Mouse (Mus musculus): ENCODE measurements at regions not wholly inside any gene's neighbourhood (a gene's known extent, or its start where the extent isn't known, plus 50 kb on each side); places are given as distances from the start of the nearest gene placed in this dataset.
A peak's percentile ranks its signal among the peaks of the same experiment; 100 is the strongest.

- no peaks in the 10 kb centered on the region for H3K4me1 ChIP-seq (replicated peaks; ENCODE audit: insufficient read depth, low read length)
- H3K4me3 ChIP-seq (replicated peaks; ENCODE audit: low read depth, low read length), result no peak overlapping the region
- WGBS, result 95% methylated on average over 2 of the region's 2 CpGs
- no peak overlapping the region for H3K27ac ChIP-seq
- H3K27me3 ChIP-seq (ENCODE audit: insufficient read depth, low read length), result no peaks in the 10 kb centered on the region
- no peak for TF ChIP-seq CTCF (IDR thresholded peaks at IDR 0.05; ENCODE audit: low read depth)
- no peak for ATAC-seq (replicated peaks; ENCODE audit: low FRiP score, low read depth)
- H3K9me3 ChIP-seq (replicated peaks; ENCODE audit: low read length), result no peaks in the 10 kb centered on the region
- no peak for DNase-seq (ENCODE audit: low spot score)
- no peak overlapping the region for H3K4me2 ChIP-seq (ENCODE audit: low read length)
- no peak overlapping the region for H3K9ac ChIP-seq (ENCODE audit: low read depth, low read length)
- no peaks in the 10 kb centered on the region for H3K36me3 ChIP-seq (ENCODE audit: insufficient read depth, low read length)
Measured at GRCm38 (mm10) chr2:63518534-63518933, 334.4 kb upstream of the Kcnh7 start.

GRCm38 (mm10) chr2:63513554-63514226, 329.6 kb upstream of the Kcnh7 start:
- Histone ChIP-seq H3K4me2 (ENCODE audit: low read length) (no peak overlapping the region), H3K9me3 (replicated peaks; ENCODE audit: low read length) (no peaks in the 10 kb centered on the region), H3K9ac (ENCODE audit: low read depth, low read length) (no peak overlapping the region), H3K27ac (no peak overlapping the region), H3K4me1 (replicated peaks; ENCODE audit: insufficient read depth, low read length) (no peaks in the 10 kb centered on the region), H3K27me3 (ENCODE audit: insufficient read depth, low read length) (no peaks in the 10 kb centered on the region), H3K4me3 (replicated peaks; ENCODE audit: low read depth, low read length) (no peak overlapping the region), H3K36me3 (ENCODE audit: insufficient read depth, low read length) (no peaks in the 10 kb centered on the region)
- ATAC-seq (replicated peaks; ENCODE audit: low FRiP score, low read depth), result no peak
- peak; percentile 75 for TF ChIP-seq CTCF (IDR thresholded peaks at IDR 0.05; ENCODE audit: low read depth)
- peak; percentile 69 for DNase-seq (ENCODE audit: low spot score)
- WGBS, result 82% methylated on average over 1 of the region's 1 CpGs

GRCm38 (mm10) chr2:63503939-63504338, 319.9 kb upstream of the Kcnh7 start:
- H3K9me3 ChIP-seq (replicated peaks; ENCODE audit: low read length), result no peaks in the 10 kb centered on the region
- H3K36me3 ChIP-seq (ENCODE audit: insufficient read depth, low read length), result no peaks in the 10 kb centered on the region
- H3K4me2 ChIP-seq (ENCODE audit: low read length), result no peak overlapping the region
- H3K4me3 ChIP-seq (replicated peaks; ENCODE audit: low read depth, low read length), result no peak overlapping the region
- peak; percentile 58 for DNase-seq (ENCODE audit: low spot score)
- peak; percentile 85 for TF ChIP-seq CTCF (IDR thresholded peaks at IDR 0.05; ENCODE audit: low read depth)
- 9% methylated on average over 3 of the region's 3 CpGs for WGBS
- H3K27me3 ChIP-seq (ENCODE audit: insufficient read depth, low read length), result no peaks in the 10 kb centered on the region
- no peak for ATAC-seq (replicated peaks; ENCODE audit: low FRiP score, low read depth)
- H3K27ac ChIP-seq, result no peak overlapping the region
- H3K9ac ChIP-seq (ENCODE audit: low read depth, low read length), result no peak overlapping the region
- no peaks in the 10 kb centered on the region for H3K4me1 ChIP-seq (replicated peaks; ENCODE audit: insufficient read depth, low read length)

- Histone ChIP-seq H3K4me3 (replicated peaks; ENCODE audit: low read depth, low read length) (no peak overlapping the region), H3K4me2 (ENCODE audit: low read length) (no peak overlapping the region), H3K9ac (ENCODE audit: low read depth, low read length) (no peak overlapping the region), H3K27me3 (ENCODE audit: insufficient read depth, low read length) (no peaks in the 10 kb centered on the region), H3K36me3 (ENCODE audit: insufficient read depth, low read length) (no peaks in the 10 kb centered on the region), H3K9me3 (replicated peaks; ENCODE audit: low read length) (no peaks in the 10 kb centered on the region), H3K27ac (no peak overlapping the region), H3K4me1 (replicated peaks; ENCODE audit: insufficient read depth, low read length) (no peaks in the 10 kb centered on the region)
- 77% methylated on average over 5 of the region's 5 CpGs for WGBS
- ATAC-seq (replicated peaks; ENCODE audit: low FRiP score, low read depth) (no peak), DNase-seq (ENCODE audit: low spot score) (no peak)
- no peak for TF ChIP-seq CTCF (IDR thresholded peaks at IDR 0.05; ENCODE audit: low read depth)
Measured at GRCm38 (mm10) chr2:63476411-63476810, 292.3 kb upstream of the Kcnh7 start.

GRCm38 (mm10) chr2:63475255-63475654, 291.2 kb upstream of the Kcnh7 start:
- DNase-seq (ENCODE audit: low spot score), result no peak
- Histone ChIP-seq H3K4me1 (replicated peaks; ENCODE audit: insufficient read depth, low read length) (no peaks in the 10 kb centered on the region), H3K9me3 (replicated peaks; ENCODE audit: low read length) (no peaks in the 10 kb centered on the region), H3K27ac (no peak overlapping the region), H3K4me2 (ENCODE audit: low read length) (no peak overlapping the region), H3K9ac (ENCODE audit: low read depth, low read length) (no peak overlapping the region), H3K4me3 (replicated peaks; ENCODE audit: low read depth, low read length) (no peak overlapping the region), H3K36me3 (ENCODE audit: insufficient read depth, low read length) (no peaks in the 10 kb centered on the region), H3K27me3 (ENCODE audit: insufficient read depth, low read length) (no peaks in the 10 kb centered on the region)
- TF ChIP-seq CTCF (IDR thresholded peaks at IDR 0.05; ENCODE audit: low read depth), result no peak
- no peak for ATAC-seq (replicated peaks; ENCODE audit: low FRiP score, low read depth)

GRCm38 (mm10) chr2:63473699-63474098, 289.6 kb upstream of the Kcnh7 start:
- Histone ChIP-seq H3K4me1 (replicated peaks; ENCODE audit: insufficient read depth, low read length) (no peaks in the 10 kb centered on the region), H3K9me3 (replicated peaks; ENCODE audit: low read length) (no peaks in the 10 kb centered on the region), H3K36me3 (ENCODE audit: insufficient read depth, low read length) (no peaks in the 10 kb centered on the region), H3K4me3 (replicated peaks; ENCODE audit: low read depth, low read length) (no peak overlapping the region), H3K4me2 (ENCODE audit: low read length) (no peak overlapping the region), H3K9ac (ENCODE audit: low read depth, low read length) (no peak overlapping the region), H3K27me3 (ENCODE audit: insufficient read depth, low read length) (no peaks in the 10 kb centered on the region), H3K27ac (no peak overlapping the region)
- peak; percentile 92 for TF ChIP-seq CTCF (IDR thresholded peaks at IDR 0.05; ENCODE audit: low read depth)
- DNase-seq (ENCODE audit: low spot score) (peak; percentile 80), ATAC-seq (replicated peaks; ENCODE audit: low FRiP score, low read depth) (no peak)
- 17% methylated on average over 2 of the region's 2 CpGs for WGBS

GRCm38 (mm10) chr2:63472248-63472647, 288.2 kb upstream of the Kcnh7 start:
- Histone ChIP-seq H3K27ac (no peak overlapping the region), H3K4me2 (ENCODE audit: low read length) (no peak overlapping the region), H3K27me3 (ENCODE audit: insufficient read depth, low read length) (no peaks in the 10 kb centered on the region), H3K36me3 (ENCODE audit: insufficient read depth, low read length) (no peaks in the 10 kb centered on the region), H3K4me3 (replicated peaks; ENCODE audit: low read depth, low read length) (no peak overlapping the region), H3K4me1 (replicated peaks; ENCODE audit: insufficient read depth, low read length) (no peaks in the 10 kb centered on the region), H3K9me3 (replicated peaks; ENCODE audit: low read length) (no peaks in the 10 kb centered on the region), H3K9ac (ENCODE audit: low read depth, low read length) (no peak overlapping the region)
- whole genome bisulfite sequencing, result 37% methylated on average over 2 of the region's 2 CpGs
- ATAC-seq (replicated peaks; ENCODE audit: low FRiP score, low read depth), result no peak
- no peak for TF ChIP-seq CTCF (IDR thresholded peaks at IDR 0.05; ENCODE audit: low read depth)
- DNase-seq (ENCODE audit: low spot score), result no peak
